Mouse (Mus musculus) testis, adult 2 months (tissue): Measurements from ENCODE around the gene Map2k1. TPM values are rescaled to one million over a fixed set of nuclear protein-coding genes. Genes with fewer than 3 reads are reported as not detected.
"Not testable (repeated sequence)": the region's sequence is repeated elsewhere in the genome, so short reads cannot be mapped to it uniquely, and the experiment has no call there.

ENCODE experiments used
- H3K27ac ChIP-seq: fragments of 200-500 bp; 2 replicates; pipeline ENCODE4 v1.5.1; 2012; ENCODE audit warnings: low read depth, low read length; ENCODE audit not compliant: control insufficient read depth, insufficient read depth
- H3K27me3 ChIP-seq: fragments of 200-500 bp; 2 replicates; pipeline ENCODE4 v1.6.1; 2012; ENCODE audit warnings: mild to moderate bottlenecking, low read length, moderate library complexity; ENCODE audit not compliant: control insufficient read depth, insufficient read depth
- H3K36me3 ChIP-seq: fragments of 200-500 bp; 2 replicates; pipeline ENCODE4 v1.6.1; 2012; ENCODE audit warnings: mild to moderate bottlenecking, low read length; ENCODE audit not compliant: control insufficient read depth, insufficient read depth
- H3K4me1 ChIP-seq: fragments of 200-500 bp; 2 replicates; pipeline ENCODE4 v1.6.1; 2012; ENCODE audit warnings: low read length; ENCODE audit not compliant: control insufficient read depth, insufficient read depth
- H3K4me3 ChIP-seq: fragments of 200-500 bp; 2 replicates; pipeline ENCODE4 v1.5.1; 2012; ENCODE audit warnings: low read depth, mild to moderate bottlenecking, low read length, moderate library complexity, mixed read lengths; ENCODE audit not compliant: control insufficient read depth
- CTCF ChIP-seq: fragments of 200-500 bp; IDR thresholded peaks from 2 replicates; pipeline ENCODE4 v1.5.1; 2012; ENCODE audit warnings: low read depth, mild to moderate bottlenecking, inconsistent platforms, low read length, moderate library complexity; ENCODE audit not compliant: control insufficient read depth, insufficient read depth, insufficient replicate concordance
- POLR2A ChIP-seq: fragments of 200-500 bp; IDR thresholded peaks from 2 replicates; pipeline ENCODE4 v1.6.1; 2012; ENCODE audit warnings: low read depth, mild to moderate bottlenecking, inconsistent platforms, low read length, moderate library complexity; ENCODE audit not compliant: control insufficient read depth
- polyA plus RNA-seq: library from polyadenylated mRNA; depleted of rRNA; stranded (reverse); fragments of >200 nt; gene quantifications from 2 replicates; pipeline ENCODE4 v1.2.3, GENCODE M21; 2012

Gene Map2k1
- polyA plus RNA-seq, 1 experiment, result 5.8 TPM

DNA sequence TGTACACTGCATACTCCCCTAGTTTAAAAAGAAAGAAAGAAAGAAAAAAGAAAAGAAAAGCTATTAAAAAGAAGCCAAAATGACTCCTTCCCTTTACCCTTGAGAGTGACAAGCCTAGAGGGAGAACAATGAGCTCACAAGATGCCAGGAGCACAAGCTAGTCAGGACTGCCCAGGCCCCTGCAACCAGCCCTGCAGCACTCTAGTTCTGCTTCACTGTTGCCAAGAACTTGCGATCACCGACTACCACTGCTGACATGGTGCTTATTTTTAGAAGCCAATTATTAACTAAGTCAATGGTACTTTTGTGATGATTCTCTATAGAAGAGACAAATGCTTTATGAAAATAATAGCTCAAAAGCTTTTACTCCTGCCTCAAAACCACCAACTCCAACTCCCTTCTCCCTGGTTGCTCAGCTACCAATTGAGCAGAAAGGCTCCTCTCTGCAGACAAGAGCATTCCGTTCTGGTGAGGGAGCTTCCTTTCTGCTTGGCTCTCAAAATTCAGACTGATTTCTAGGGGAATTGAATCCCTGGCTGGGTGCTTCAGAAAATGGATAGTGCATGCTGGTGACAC lies 45.8 kb downstream of the Map2k1 start:
- TF ChIP-seq POLR2A (no peak), CTCF (no peak)
- no peak overlapping the region for H3K4me3 ChIP-seq
- H3K27me3 ChIP-seq, result no peaks in the 10 kb centered on the region
- H3K36me3 ChIP-seq, result no peaks in the 10 kb centered on the region
- H3K4me1 ChIP-seq, result no peaks in the 10 kb centered on the region
- no peak overlapping the region for H3K27ac ChIP-seq

DNA sequence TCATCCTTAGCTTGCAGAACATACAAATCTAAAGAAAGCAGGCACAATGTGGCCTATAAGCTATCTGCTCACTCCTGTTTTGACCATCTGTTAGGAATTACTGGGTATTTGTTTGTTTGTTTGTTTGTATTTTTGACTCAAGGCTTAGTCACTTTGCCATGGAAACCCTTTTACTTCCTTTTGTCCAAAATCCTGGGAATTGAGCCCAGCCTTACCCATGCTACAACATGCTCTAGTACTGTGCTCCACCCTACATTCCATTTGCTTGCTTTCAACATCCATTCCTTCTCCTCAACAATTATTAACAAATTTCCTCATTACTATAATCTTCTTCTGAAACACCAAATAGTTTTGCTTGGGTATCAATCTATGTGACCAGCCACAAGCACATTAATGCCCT lies 50.6 kb downstream of the Map2k1 start:
- no peaks in the 10 kb centered on the region for H3K27me3 ChIP-seq
- TF ChIP-seq POLR2A (no peak), CTCF (no peak)
- no peak overlapping the region for H3K4me3 ChIP-seq
- H3K36me3 ChIP-seq, result no peaks in the 10 kb centered on the region
- H3K27ac ChIP-seq, result no peak overlapping the region
- no peaks in the 10 kb centered on the region for H3K4me1 ChIP-seq

DNA sequence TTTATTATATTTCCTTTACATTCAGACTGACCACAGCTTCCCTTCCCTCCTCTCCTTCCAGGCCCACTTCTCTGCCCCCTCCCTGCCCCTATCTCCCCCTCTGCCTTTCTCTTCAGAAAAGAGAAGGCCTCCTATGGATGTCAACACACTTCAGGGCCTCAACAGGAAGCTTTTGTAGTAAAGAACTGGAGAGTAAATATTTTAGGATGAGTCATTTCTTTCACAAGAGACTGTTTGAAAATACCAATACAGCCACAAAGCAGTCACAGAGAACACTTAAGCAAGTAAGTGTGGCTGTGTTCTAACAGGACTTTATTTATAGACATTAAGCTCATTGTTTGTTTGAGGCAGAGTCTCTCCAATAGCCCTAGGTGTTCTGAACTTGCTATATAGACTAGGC lies 51.1 kb downstream of the Map2k1 start:
- Histone ChIP-seq H3K4me1 (no peaks in the 10 kb centered on the region), H3K4me3 (no peak overlapping the region), H3K36me3 (no peaks in the 10 kb centered on the region), H3K27me3 (no peaks in the 10 kb centered on the region), H3K27ac (no peak overlapping the region)
- no peak for TF ChIP-seq CTCF
- no peak for TF ChIP-seq POLR2A

DNA sequence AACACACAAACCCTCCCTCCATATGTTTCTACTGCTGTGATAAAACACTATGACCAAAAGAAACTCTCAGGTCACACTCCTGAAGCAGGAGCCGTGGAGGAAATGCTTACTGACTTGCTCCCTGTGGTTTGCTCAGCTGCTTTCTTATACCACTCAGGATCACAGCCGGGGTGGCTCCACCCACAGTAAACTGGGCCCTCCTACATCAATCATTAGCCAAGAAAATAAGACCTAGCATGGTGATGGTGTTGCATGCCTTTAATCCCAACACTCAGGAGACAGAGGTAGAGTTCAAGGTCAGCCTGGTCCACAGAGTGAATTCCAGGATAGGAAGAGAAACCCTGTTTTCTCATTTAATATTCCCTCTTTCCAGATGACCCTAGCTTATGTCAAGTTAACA lies 53.5 kb downstream of the Map2k1 start:
- TF ChIP-seq CTCF (no peak), POLR2A (no peak)
- Histone ChIP-seq H3K4me1 (no peaks in the 10 kb centered on the region), H3K27me3 (no peaks in the 10 kb centered on the region), H3K4me3 (no peak overlapping the region), H3K36me3 (no peaks in the 10 kb centered on the region), H3K27ac (no peak overlapping the region)

DNA sequence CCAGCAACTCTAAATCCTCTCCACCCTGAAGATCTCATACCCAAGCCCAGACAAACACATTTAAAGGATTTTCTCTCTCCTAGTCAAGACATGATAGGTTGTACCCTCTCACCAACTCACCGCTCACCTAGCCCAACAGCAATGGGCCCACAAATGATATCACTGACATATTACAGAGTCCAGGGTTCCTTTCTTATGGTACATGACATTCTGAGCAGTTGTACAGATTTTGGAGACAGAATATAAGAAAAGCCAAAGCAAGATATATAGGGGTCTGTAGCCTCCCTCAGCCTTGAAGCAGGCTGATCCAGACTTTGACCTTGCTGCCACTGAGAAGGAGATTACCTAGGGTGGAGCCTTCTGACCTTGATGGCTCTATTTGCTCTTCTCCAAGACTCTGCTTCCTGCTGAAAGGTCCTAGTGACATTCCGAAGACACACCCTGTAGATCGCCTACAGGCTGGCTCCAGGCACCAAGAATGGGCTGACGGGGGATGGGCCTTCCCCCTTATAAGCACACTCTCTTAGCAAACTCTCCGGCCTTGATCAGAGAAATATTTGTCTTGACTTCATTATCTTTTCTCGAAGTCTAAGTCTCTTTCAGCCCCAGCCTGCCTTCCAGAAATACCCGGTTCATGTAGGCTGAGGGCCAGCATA lies 54.5 kb downstream of the Map2k1 start:
- not testable (repeated sequence) for H3K27me3 ChIP-seq, H3K4me1 ChIP-seq, H3K36me3 ChIP-seq, H3K4me3 ChIP-seq, H3K27ac ChIP-seq

DNA sequence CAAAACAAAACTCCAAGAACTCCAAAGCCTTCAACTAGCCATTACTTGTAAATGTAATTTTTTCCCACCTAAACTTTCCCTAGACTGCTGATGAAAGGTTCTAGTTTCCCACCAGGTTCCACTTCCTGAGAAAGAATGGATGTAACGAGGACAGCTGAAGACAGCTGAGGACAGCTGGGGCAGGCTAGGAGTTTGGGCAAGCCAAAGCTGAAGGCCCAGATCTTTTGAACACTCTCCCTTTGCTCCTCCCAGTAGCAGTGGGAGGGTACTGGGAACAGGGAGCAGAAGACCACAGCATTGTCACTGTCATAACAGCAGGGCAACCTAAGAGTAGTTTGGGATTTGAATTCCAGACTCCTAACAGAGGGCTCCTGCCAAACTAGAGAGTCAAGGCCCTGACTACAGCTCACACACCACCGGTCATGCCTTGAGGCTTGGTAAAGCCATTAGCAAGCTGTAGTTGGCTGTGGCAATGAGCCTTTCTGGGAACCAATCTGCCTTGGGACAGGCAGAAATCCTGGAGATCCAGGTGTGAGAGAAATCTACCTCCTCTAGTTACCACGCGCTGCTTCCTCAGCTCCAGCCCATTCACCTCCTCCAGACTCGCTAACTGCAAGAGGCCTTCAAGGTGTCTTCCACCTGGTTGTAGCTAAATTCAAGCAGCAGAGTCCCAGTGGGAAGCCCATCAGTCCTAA lies 55.2 kb downstream of the Map2k1 start:
- no peak for TF ChIP-seq CTCF
- TF ChIP-seq POLR2A, result no peak
- H3K36me3 ChIP-seq, result no peaks in the 10 kb centered on the region
- no peaks in the 10 kb centered on the region for H3K4me1 ChIP-seq
- H3K27me3 ChIP-seq, result no peaks in the 10 kb centered on the region
- H3K4me3 ChIP-seq, result no peak overlapping the region
- H3K27ac ChIP-seq, result no peak overlapping the region

DNA sequence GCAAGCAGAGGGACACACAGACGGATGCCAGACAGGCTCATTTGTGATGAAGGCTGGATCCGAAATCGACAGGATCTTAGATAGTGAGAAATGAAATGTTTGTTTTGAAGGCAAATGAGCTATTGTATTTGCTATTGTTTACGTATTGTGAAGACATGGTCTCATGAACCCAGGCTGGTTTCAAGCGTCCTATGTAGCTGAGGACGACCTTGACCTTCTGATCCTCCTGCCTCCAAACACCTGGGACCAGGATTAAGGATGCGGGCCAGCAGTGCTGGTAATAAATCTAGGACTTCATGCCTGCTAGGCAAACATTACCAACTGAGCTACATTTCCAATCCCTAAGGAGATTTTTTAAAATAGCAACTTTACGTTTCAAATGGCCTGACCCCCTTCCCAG lies 55.9 kb downstream of the Map2k1 start:
- Histone ChIP-seq H3K27ac (no peak overlapping the region), H3K4me3 (no peak overlapping the region), H3K4me1 (no peaks in the 10 kb centered on the region), H3K27me3 (no peaks in the 10 kb centered on the region), H3K36me3 (no peaks in the 10 kb centered on the region)
- TF ChIP-seq CTCF, result no peak
- no peak for TF ChIP-seq POLR2A
